Mouse (Mus musculus) stomach, postnatal 0 days (tissue): ENCODE results near the gene Tet3. TPM values are rescaled to one million over a fixed set of nuclear protein-coding genes. Genes with fewer than 3 reads are reported as not detected.

ENCODE experiments used
- ATAC-seq: fragments of 200-750 bp; cut with Nextera tagmentation; 2 replicates; pipeline ENCODE4 v1.8.0; 2017; ENCODE audit not compliant: low FRiP score, low TSS enrichment
- DNase-seq: peaks from one replicate; pipeline ENCODE4 v3.0.0-alpha.2; 2016; ENCODE audit warnings: low spot score
- H3K27ac ChIP-seq: fragments of 300-500 bp; sonication (generic); replicated peaks from 2 replicates; pipeline ENCODE4 v1.5.1; 2014; ENCODE audit warnings: mild to moderate bottlenecking, control low read depth
- H3K27me3 ChIP-seq: fragments of 300-500 bp; sonication (generic); 2 replicates; pipeline ENCODE4 v1.6.1; 2014; ENCODE audit warnings: low read length; ENCODE audit not compliant: control insufficient read depth, insufficient read depth
- H3K36me3 ChIP-seq: fragments of 300-500 bp; sonication (generic); 2 replicates; pipeline ENCODE4 v1.6.1; 2014; ENCODE audit warnings: low read length, mixed read lengths; ENCODE audit not compliant: control insufficient read depth, insufficient read depth
- H3K4me1 ChIP-seq: fragments of 300-500 bp; sonication (generic); replicated peaks from 2 replicates; pipeline ENCODE4 v1.6.1; 2014; ENCODE audit warnings: antibody characterized with exemption; ENCODE audit not compliant: control insufficient read depth, insufficient read depth
- H3K4me2 ChIP-seq: fragments of 300-500 bp; sonication (generic); replicated peaks from 2 replicates; pipeline ENCODE4 v1.6.1; 2014; ENCODE audit warnings: low read depth, mild to moderate bottlenecking, control low read depth, moderate library complexity
- H3K4me3 ChIP-seq: fragments of 300-500 bp; sonication (generic); 2 replicates; pipeline ENCODE4 v1.5.1; 2014; ENCODE audit warnings: low read depth, low read length, control low read depth
- H3K9ac ChIP-seq: fragments of 300-500 bp; sonication (generic); 2 replicates; pipeline ENCODE4 v1.6.1; 2014; ENCODE audit warnings: mild to moderate bottlenecking, low read length, control low read depth, mixed read lengths
- H3K9me3 ChIP-seq: fragments of 300-500 bp; sonication (generic); 2 replicates; pipeline ENCODE4 v1.6.1; 2016; ENCODE audit warnings: low read length; ENCODE audit not compliant: control insufficient read depth
- CTCF ChIP-seq: IDR thresholded peaks from 2 replicates; pipeline ENCODE4 v1.5.1; 2016; ENCODE audit warnings: antibody characterized with exemption, low read depth, mild to moderate bottlenecking, moderate library complexity
- EP300 ChIP-seq: optimal IDR thresholded peaks from 2 replicates; pipeline ENCODE3; 2016; ENCODE audit warnings: antibody characterized with exemption
- WGBS: fragments of 180-500 bp; shearing (Covaris S2); extraction: QIAGEN DNeasy Blood & Tissue Kit; methylation state at CpG from one replicate; pipeline ENCODE4 v1.1.7; 2014; 5-methylcytosine and 5-hydroxymethylcytosine counted together
- polyA plus RNA-seq: library from polyadenylated mRNA; unstranded; fragments of >200 nt; fragmentation: Nextera tagmentation; extraction: Ambion mirVana; gene quantifications from 2 replicates; pipeline ENCODE4 v1.2.1, GENCODE M21; 2015

Tet3 gene
- polyA plus RNA-seq = 21.4 and 22.7 TPM in 2 replicates

- Histone ChIP-seq H3K27ac (peak within 1 kb of the TSS; percentile 97), H3K4me2 (no peak within 1 kb of the TSS; the same call in 1 of the 2 replicates)
- DNase-seq = peak; percentile 11
These were observed at the start of gene Tet3 for GRCm38 (mm10) chr6:83459034-83459644. TSS of gene Tet3 (minus strand) at chr6:83459084.

GRCm38 (mm10) chr6:83507168-83507546 lies 48.3 kb upstream of the Tet3 start:
- peak overlapping the region; percentile 38; the same call in 1 of the 2 replicates for H3K9ac ChIP-seq

More at GRCm38 (mm10) chr6:83459034-83459644, at the start of gene Tet3:
- no peak for ATAC-seq
- H3K36me3 ChIP-seq = no peaks in the 10 kb centered on the region
- 50% methylated on average over 4 of the region's 4 CpGs for WGBS
- H3K27me3 ChIP-seq = no peaks in the 10 kb centered on the region
- no peaks in the 10 kb centered on the region for H3K9me3 ChIP-seq
- no peak within 1 kb of the TSS for H3K9ac ChIP-seq
- peaks cover 9% of the 10 kb centered on the region; the same call in 1 of the 2 replicates for H3K4me1 ChIP-seq
- TF ChIP-seq CTCF (no peak), EP300 (no peak)
- H3K4me3 ChIP-seq = no peak within 1 kb of the TSS

DNA sequence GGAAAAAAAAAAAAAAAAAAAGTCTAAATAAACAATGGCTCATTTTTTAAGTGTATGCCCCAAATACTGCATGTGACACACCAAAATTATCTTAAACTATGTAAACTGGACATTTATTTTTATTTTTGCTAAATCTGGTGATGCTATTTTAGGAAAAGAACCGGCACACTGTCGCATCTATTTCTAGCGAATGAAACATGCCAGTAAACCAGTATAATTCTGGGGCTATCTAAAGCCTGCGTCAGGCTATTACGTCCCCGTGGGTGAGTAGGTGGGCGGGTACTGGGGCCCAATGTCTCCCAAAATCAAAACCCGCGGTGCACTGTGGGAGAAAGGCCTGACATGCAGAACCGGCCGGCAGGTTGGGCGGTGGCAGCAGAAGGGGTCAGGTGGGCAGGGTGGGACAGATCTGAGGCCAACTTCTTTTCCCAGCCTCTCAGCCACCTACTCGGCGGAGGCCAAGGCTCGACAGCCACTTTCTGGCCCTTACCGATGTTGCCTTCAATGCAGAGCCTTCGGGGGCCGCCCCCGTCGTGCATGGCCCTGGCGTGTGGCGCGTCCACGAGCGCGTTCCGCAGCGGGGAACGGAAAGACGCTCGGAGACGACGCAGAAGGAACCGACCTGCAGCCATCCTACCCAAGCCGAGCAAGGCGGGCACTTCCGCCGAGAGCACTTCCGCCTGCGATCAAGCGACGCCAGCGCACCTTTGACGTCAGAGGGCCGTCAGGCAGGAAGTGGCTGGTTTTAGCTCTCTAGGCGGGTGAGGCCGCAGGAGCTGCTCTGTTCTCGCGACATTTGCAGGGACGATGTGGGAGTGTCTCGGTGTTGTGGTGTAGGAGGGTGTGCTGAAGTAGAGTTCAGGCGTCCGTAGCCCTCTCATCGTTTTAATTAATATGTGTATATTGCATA lies 47.6 kb upstream of the Tet3 start, which contains the start of gene Dguok:
Dguok (minus strand) TSS at position 712 of the 910 bp plus-strand sequence.
- Histone ChIP-seq H3K36me3 (no peaks in the 10 kb centered on the region), H3K4me2 (peak within 1 kb of the TSS; percentile 71), H3K9me3 (no peaks in the 10 kb centered on the region), H3K27me3 (no peaks in the 10 kb centered on the region), H3K27ac (peak within 1 kb of the TSS; percentile 96), H3K4me3 (peak within 1 kb of the TSS; percentile 65), H3K9ac (peak within 1 kb of the TSS; percentile 75), H3K4me1 (no peaks in the 10 kb centered on the region)
- TF ChIP-seq EP300 = peak; percentile 94
- peak; percentile 16; the same call in 1 of the 2 replicates for TF ChIP-seq CTCF
- ATAC-seq (peak; percentile 98), DNase-seq (peak; percentile 98)
- under 1% methylated on average over 54 of the region's 54 CpGs for WGBS

More at GRCm38 (mm10) chr6:83507168-83507546, 48.3 kb upstream of the Tet3 start:
- no peak for TF ChIP-seq EP300
- no peak for TF ChIP-seq CTCF
- Histone ChIP-seq H3K9me3 (no peaks in the 10 kb centered on the region), H3K4me1 (no peaks in the 10 kb centered on the region), H3K4me2 (peak overlapping the region; percentile 42), H3K4me3 (peak overlapping the region; percentile 8), H3K27ac (peak overlapping the region; percentile 74), H3K36me3 (no peaks in the 10 kb centered on the region), H3K27me3 (no peaks in the 10 kb centered on the region)
- 18% methylated on average over 6 of the region's 6 CpGs for WGBS
- peak; percentile 8; the same call in 1 of the 2 replicates for ATAC-seq
- no peak for DNase-seq

DNA sequence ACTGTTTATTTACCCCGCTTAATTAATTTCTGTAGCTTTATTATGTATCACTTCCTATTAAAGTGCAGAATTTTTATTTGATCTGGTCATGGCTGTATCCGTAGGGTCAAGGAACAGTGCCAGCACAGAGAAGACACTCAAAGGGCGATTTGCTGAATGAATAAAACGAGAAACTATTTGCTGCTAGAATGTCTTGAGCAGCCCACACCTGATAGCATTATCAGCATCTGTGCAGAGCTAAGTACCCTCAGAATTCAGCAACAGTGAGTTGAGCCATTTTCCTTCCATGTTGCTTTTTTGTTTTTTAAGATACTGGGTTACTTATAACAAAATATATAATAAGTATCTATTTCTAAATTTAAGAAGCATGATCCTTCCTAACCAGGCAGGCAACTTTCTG lies 46.7 kb upstream of the Tet3 start:
- Histone ChIP-seq H3K9ac (peak overlapping the region; percentile 75; the same call in 1 of the 2 replicates), H3K4me1 (no peaks in the 10 kb centered on the region), H3K36me3 (no peaks in the 10 kb centered on the region), H3K4me3 (no peak overlapping the region), H3K4me2 (no peak overlapping the region; the same call in 1 of the 2 replicates), H3K9me3 (no peaks in the 10 kb centered on the region), H3K27ac (no peak overlapping the region), H3K27me3 (no peaks in the 10 kb centered on the region)
- 91% methylated on average over 4 of the region's 4 CpGs for WGBS
- ATAC-seq = no peak
- DNase-seq = no peak
- no peak for TF ChIP-seq EP300
- TF ChIP-seq CTCF = no peak

GRCm38 (mm10) chr6:83503361-83503760 lies 44.5 kb upstream of the Tet3 start:
- Histone ChIP-seq H3K4me2 (no peak overlapping the region; the same call in 1 of the 2 replicates), H3K27ac (peak overlapping the region; percentile 79), H3K9me3 (no peaks in the 10 kb centered on the region), H3K4me1 (no peaks in the 10 kb centered on the region), H3K27me3 (no peaks in the 10 kb centered on the region), H3K9ac (no peak overlapping the region), H3K36me3 (no peaks in the 10 kb centered on the region), H3K4me3 (no peak overlapping the region)
- WGBS = 64% methylated on average over 3 of the region's 3 CpGs
- DNase-seq = no peak
- no peak for ATAC-seq
- TF ChIP-seq EP300 (no peak), CTCF (no peak)
